Mouse (Mus musculus) myocyte (in vitro differentiated cells): ENCODE results near the gene Rbm24.
A peak's percentile ranks its signal among the peaks of the same experiment; 100 is the strongest.

ENCODE experiments used
- CEBPB ChIP-seq: IDR thresholded peaks from 2 replicates; pipeline ENCODE4 v1.6.1; 2011; ENCODE audit warnings: mild to moderate bottlenecking, moderate library complexity; ENCODE audit not compliant: poor library complexity, insufficient read depth, severe bottlenecking
- E2F4 ChIP-seq: IDR thresholded peaks from one replicate; pipeline ENCODE4 v1.6.1; 2011; ENCODE audit warnings: mild to moderate bottlenecking, control low read depth, moderate library complexity; ENCODE audit not compliant: insufficient read depth
- MAX ChIP-seq: IDR thresholded peaks from one replicate; pipeline ENCODE4 v1.6.1; 2011; ENCODE audit warnings: low read depth, mild to moderate bottlenecking, control low read depth
- MYOD1 ChIP-seq, 3 experiments: IDR thresholded peaks; one replicate each; pipeline ENCODE4 v1.6.1; 2011; ENCODE audit warnings: control low read depth in 2 of 3, low read depth in 2 of 3, mild to moderate bottlenecking in 2 of 3, moderate library complexity in 1 of 3; ENCODE audit not compliant: insufficient read length in 2 of 3, control insufficient read depth in 1 of 3
- POLR2A ChIP-seq: IDR thresholded peaks from one replicate; pipeline ENCODE4 v1.6.1; 2011; ENCODE audit warnings: low read depth, mild to moderate bottlenecking, control low read depth, moderate library complexity; ENCODE audit not compliant: insufficient read length
- POLR2AphosphoS2 ChIP-seq: IDR thresholded peaks from one replicate; pipeline ENCODE4 v1.6.1; 2011; ENCODE audit warnings: low read depth, control low read depth; ENCODE audit not compliant: insufficient read length
- REST ChIP-seq: IDR thresholded peaks from one replicate; pipeline ENCODE4 v1.6.1; 2011; ENCODE audit warnings: mild to moderate bottlenecking, control low read depth, moderate library complexity; ENCODE audit not compliant: insufficient read depth, insufficient read length
- SRF ChIP-seq: IDR thresholded peaks from one replicate; pipeline ENCODE4 v1.6.1; 2011; ENCODE audit warnings: low read depth; ENCODE audit not compliant: control insufficient read depth, insufficient read length
- TCF12 ChIP-seq: IDR thresholded peaks from one replicate; pipeline ENCODE4 v1.6.1; 2011; ENCODE audit warnings: mild to moderate bottlenecking, control low read depth; ENCODE audit not compliant: poor library complexity, insufficient read depth, severe bottlenecking
- TCF3 ChIP-seq: IDR thresholded peaks from one replicate; pipeline ENCODE4 v1.6.1; 2011; ENCODE audit warnings: low read depth, control low read depth; ENCODE audit not compliant: insufficient read length
- USF1 ChIP-seq: IDR thresholded peaks from one replicate; pipeline ENCODE4 v1.6.1; 2011; ENCODE audit warnings: low read depth, mild to moderate bottlenecking, control low read depth, moderate library complexity

GRCm38 (mm10) chr13:46428964-46429363 is 10.7 kb downstream of the Rbm24 start:
- TF ChIP-seq MAX = no peak
- TF ChIP-seq USF1 = no peak
- TF ChIP-seq TCF12 = peak; percentile 32
- no peak for TF ChIP-seq POLR2A
- no peak for TF ChIP-seq SRF
- TF ChIP-seq POLR2AphosphoS2 = no peak
- no peak for TF ChIP-seq TCF3
- TF ChIP-seq E2F4 = no peak
- peak in 2 of 3 experiments; percentile 46 to 84 for TF ChIP-seq MYOD1 (IDR thresholded peaks at IDR 0.05; ENCODE audit: control insufficient read depth in 1 of 3, insufficient read length in 2 of 3, low read depth in 2 of 3)
- no peak for TF ChIP-seq CEBPB
- no peak for TF ChIP-seq REST
